ENCODE assay signal across 18 mouse cellular contexts in the genomic region with DNA sequence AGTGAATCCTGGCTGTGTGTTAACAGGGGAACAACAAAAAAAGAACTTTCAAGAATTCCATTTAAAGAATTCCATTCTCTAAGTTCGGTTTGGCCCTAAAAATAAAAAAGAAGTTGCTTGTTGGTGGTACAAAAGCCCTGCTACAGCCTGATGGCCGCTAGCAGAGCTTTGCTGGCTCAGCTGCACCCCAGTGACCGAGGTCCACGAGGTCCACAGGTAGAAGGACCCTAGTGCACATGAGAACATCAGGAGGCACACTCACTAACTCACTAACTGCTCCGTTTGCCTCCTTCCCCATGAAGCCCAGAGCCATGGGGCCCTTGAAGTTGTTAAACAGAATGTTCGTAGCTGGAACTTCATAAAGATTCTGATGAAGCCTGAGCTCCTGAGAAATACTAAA. TPM values are rescaled to one million over a fixed set of nuclear protein-coding genes. Genes with fewer than 3 reads are reported as not detected.
DNase-seq lines count a peak whose midpoint lies in the region; ATAC-seq and TF ChIP-seq lines count a peak whose summit lies in the region.
"Had no signal": no experiment of that assay in that cellular context is flagged by ENCODE, and none has a peak within 500 bp of the region (broad histone marks: within the 10 kb centered on the region; RNA-seq: fewer than 3 reads in every experiment).

No protein-coding gene starts in this region.

- H3K4me1 ChIP-seq in lung, embryonic 15.5 days = peaks cover 79% of the 10 kb centered on the region

- no peak for TF ChIP-seq CTCF in gastrocnemius, adult 2 months (IDR thresholded peaks at IDR 0.05)

- no peaks in the 10 kb centered on the region for H3K27me3 ChIP-seq in lung, embryonic 15.5 days
- H3K27me3 ChIP-seq: midbrain, embryonic 12.5 days; neural tube, embryonic 13.5 days; stomach, embryonic 15.5 days had no signal

- no peak for DNase-seq in gastrocnemius, adult 2 months
- no peak for DNase-seq in gastrocnemius, postnatal 10 days
- peak; percentile 63 for DNase-seq in kidney, adult 9 months
- no peak for DNase-seq in kidney, adult 8-10 months
- DNase-seq in lung, postnatal 4 days = no peak
- no peak for DNase-seq in retina, embryonic 14.5 days (ENCODE audit: low spot score)
- DNase-seq: adrenal gland, adult 8-10 months; cerebellum, postnatal 14 days; lung, adult 18-20 months; right cerebral cortex, postnatal 14 days; thymus, postnatal 36 days had no signal

- H3K9me3 ChIP-seq in lung, embryonic 15.5 days = no peaks in the 10 kb centered on the region
- H3K9me3 ChIP-seq: midbrain, embryonic 12.5 days; neural tube, embryonic 13.5 days; stomach, embryonic 15.5 days had no signal

- H3K27ac ChIP-seq in gastrocnemius, adult 2 months = peak overlapping the region; percentile 71
- peak overlapping the region; percentile 26; the same call in 1 of the 2 replicates for H3K27ac ChIP-seq in lung, embryonic 15.5 days
- H3K27ac ChIP-seq: hindbrain, postnatal 0 days; midbrain, embryonic 12.5 days; neural tube, embryonic 13.5 days; stomach, embryonic 15.5 days had no signal

- ATAC-seq in lung, embryonic 15.5 days (ENCODE audit: borderline replicate concordance, extremely low read depth, low FRiP score, low TSS enrichment) = no peak
- ATAC-seq: forebrain, embryonic 16.5 days; hindbrain, postnatal 0 days had no signal

- no peak overlapping the region for H3K4me2 ChIP-seq in lung, embryonic 15.5 days
- H3K4me2 ChIP-seq: midbrain, embryonic 12.5 days; neural tube, embryonic 13.5 days; stomach, embryonic 15.5 days had no signal

- no peak overlapping the region for H3K9ac ChIP-seq in lung, embryonic 15.5 days
- H3K9ac ChIP-seq: midbrain, embryonic 12.5 days; neural tube, embryonic 13.5 days; stomach, embryonic 15.5 days had no signal

- intact Hi-C loops in gastrocnemius, adult 2 months (cut with DNase I) = no loop called here

- WGBS in lung, embryonic 15.5 days = 62% methylated on average over 6 of the region's 6 CpGs

- no peak overlapping the region for H3K4me3 ChIP-seq in gastrocnemius, adult 2 months
- no peak overlapping the region for H3K4me3 ChIP-seq in lung, embryonic 15.5 days
- H3K4me3 ChIP-seq: midbrain, embryonic 12.5 days; neural tube, embryonic 13.5 days; stomach, embryonic 15.5 days had no signal

- H3K36me3 ChIP-seq in lung, embryonic 15.5 days = no peaks in the 10 kb centered on the region
- H3K36me3 ChIP-seq: midbrain, embryonic 12.5 days; neural tube, embryonic 13.5 days had no signal

RNA-seq across cellular contexts. Expression of gene Snx18, which starts 14.0 kb away (rescaled TPM):
- 10 to 100 TPM in 1 of 2 experiments, 1 to 10 TPM in 1; 9.2 to 13.6 TPM for total RNA-seq in gastrocnemius, adult 2 months (2021)
- 10 to 100 TPM; 20.1 to 25.7 TPM for total RNA-seq in gastrocnemius, postnatal 10 days (2021)
- polyA plus RNA-seq in lung, embryonic 15.5 days (2015; fragmentation: Nextera tagmentation; extraction: Ambion mirVana) = 20.4 and 22.3 TPM in 2 replicates

RNA-seq across cellular contexts. Expression of gene Hspb3, which starts 59.2 kb away (rescaled TPM):
- 10 to 100 TPM; 45.0 to 51.6 TPM for total RNA-seq in gastrocnemius, adult 2 months (2021)
- 10 to 100 TPM; 79.1 to 87.3 TPM for total RNA-seq in gastrocnemius, postnatal 10 days (2021)
- 1.1 and 2.0 TPM in 2 replicates for polyA plus RNA-seq in lung, embryonic 15.5 days (2015; fragmentation: Nextera tagmentation; extraction: Ambion mirVana)
- total RNA-seq: adrenal gland, adult 8-10 months had no signal
- polyA plus RNA-seq: midbrain, embryonic 12.5 days; spleen, adult 2 months had no signal
